Mouse (Mus musculus) forebrain, embryonic 12.5 days (tissue): Measurements from ENCODE around the gene Dbi. TPM values are rescaled to one million over a fixed set of nuclear protein-coding genes. Genes with fewer than 3 reads are reported as not detected.

ENCODE experiments used
- polyA plus RNA-seq: library from polyadenylated mRNA; unstranded; fragments of >200 nt; fragmentation: Nextera tagmentation; extraction: Ambion mirVana; gene quantifications from 2 replicates; pipeline ENCODE4 v1.2.1, GENCODE M21; 2016

Dbi gene
- polyA plus RNA-seq, 1 experiment from 2014 or later = 921 TPM

Other genes starting within 250 kb of the Dbi start
- 9.3 and 11.3 TPM in 2 replicates for gene Tmem177, start 207.9 kb downstream of the Dbi start, polyA plus RNA-seq
- 0.33 TPM in 1 of 2 replicates, not detected in the other for gene Cfap221, start 123.8 kb downstream of the Dbi start, polyA plus RNA-seq
- gene Sctr, start 114.2 kb downstream of the Dbi start, polyA plus RNA-seq = 0.14 and 0.84 TPM in 2 replicates
- 5.2 and 5.3 TPM in 2 replicates for gene Tmem37, start 47.0 kb downstream of the Dbi start, polyA plus RNA-seq
- 23.7 and 30.2 TPM in 2 replicates for gene 3110009E18Rik, start 109 bp upstream of the Dbi start, polyA plus RNA-seq
- 1.5 and 1.7 TPM in 2 replicates for gene Steap3, start 151.6 kb upstream of the Dbi start, polyA plus RNA-seq
- 0.13 and 0.40 TPM in 2 replicates for gene C1ql2, start 219.5 kb upstream of the Dbi start, polyA plus RNA-seq